Mouse (Mus musculus) liver, embryonic 15.5 days (tissue): ENCODE measurements around the gene Kif3b. TPM values are rescaled to one million over a fixed set of nuclear protein-coding genes. Genes with fewer than 3 reads are reported as not detected.

Source experiments
- ATAC-seq: fragments of 200-750 bp; cut with Nextera tagmentation; 2 replicates; pipeline ENCODE4 v1.8.0; 2017; ENCODE audit warnings: moderate number of reproducible peaks, mild to moderate bottlenecking, moderate library complexity; ENCODE audit not compliant: insufficient read depth
- H3K27ac ChIP-seq: fragments of 300-500 bp; sonication (generic); replicated peaks from 2 replicates; pipeline ENCODE4 v1.5.1; 2015; ENCODE audit warnings: mild to moderate bottlenecking, inconsistent platforms
- H3K27me3 ChIP-seq: fragments of 300-500 bp; sonication (generic); 2 replicates; pipeline ENCODE4 v1.6.1; 2015; ENCODE audit warnings: mild to moderate bottlenecking, inconsistent platforms
- H3K36me3 ChIP-seq: fragments of 300-500 bp; sonication (generic); replicated peaks from 2 replicates; pipeline ENCODE4 v1.6.1; 2015; ENCODE audit warnings: moderate library complexity, mild to moderate bottlenecking, inconsistent platforms
- H3K4me1 ChIP-seq: fragments of 300-500 bp; sonication (generic); replicated peaks from 2 replicates; pipeline ENCODE4 v1.6.1; 2015; ENCODE audit warnings: inconsistent platforms
- H3K4me2 ChIP-seq: fragments of 300-500 bp; sonication (generic); 2 replicates; pipeline ENCODE4 v1.6.1; 2015; ENCODE audit warnings: moderate library complexity, mild to moderate bottlenecking, inconsistent platforms
- H3K4me3 ChIP-seq: fragments of 300-500 bp; sonication (generic); replicated peaks from 2 replicates; pipeline ENCODE4 v1.5.1; 2015; ENCODE audit warnings: mild to moderate bottlenecking, inconsistent platforms
- H3K9ac ChIP-seq: fragments of 300-500 bp; sonication (generic); 2 replicates; pipeline ENCODE4 v1.6.1; 2015; ENCODE audit warnings: moderate library complexity, mild to moderate bottlenecking, inconsistent platforms
- H3K9me3 ChIP-seq: fragments of 300-500 bp; sonication (generic); replicated peaks from 2 replicates; pipeline ENCODE4 v1.6.1; 2016; ENCODE audit warnings: inconsistent platforms
- WGBS: fragments of 180-500 bp; shearing (Covaris S2); methylation state at CpG from one replicate; pipeline ENCODE4 v1.1.7; 2015; ENCODE audit warnings: mixed read lengths; ENCODE audit not compliant: insufficient replicate concordance; 5-methylcytosine and 5-hydroxymethylcytosine counted together
- polyA plus RNA-seq: library from polyadenylated mRNA; unstranded; fragments of >200 nt; fragmentation: Nextera tagmentation; extraction: Ambion mirVana; gene quantifications from 2 replicates; pipeline ENCODE4 v1.2.1, GENCODE M21; 2015

Gene Kif3b
- polyA plus RNA-seq, 1 experiment from 2014 or later = 1.4 TPM

DNA sequence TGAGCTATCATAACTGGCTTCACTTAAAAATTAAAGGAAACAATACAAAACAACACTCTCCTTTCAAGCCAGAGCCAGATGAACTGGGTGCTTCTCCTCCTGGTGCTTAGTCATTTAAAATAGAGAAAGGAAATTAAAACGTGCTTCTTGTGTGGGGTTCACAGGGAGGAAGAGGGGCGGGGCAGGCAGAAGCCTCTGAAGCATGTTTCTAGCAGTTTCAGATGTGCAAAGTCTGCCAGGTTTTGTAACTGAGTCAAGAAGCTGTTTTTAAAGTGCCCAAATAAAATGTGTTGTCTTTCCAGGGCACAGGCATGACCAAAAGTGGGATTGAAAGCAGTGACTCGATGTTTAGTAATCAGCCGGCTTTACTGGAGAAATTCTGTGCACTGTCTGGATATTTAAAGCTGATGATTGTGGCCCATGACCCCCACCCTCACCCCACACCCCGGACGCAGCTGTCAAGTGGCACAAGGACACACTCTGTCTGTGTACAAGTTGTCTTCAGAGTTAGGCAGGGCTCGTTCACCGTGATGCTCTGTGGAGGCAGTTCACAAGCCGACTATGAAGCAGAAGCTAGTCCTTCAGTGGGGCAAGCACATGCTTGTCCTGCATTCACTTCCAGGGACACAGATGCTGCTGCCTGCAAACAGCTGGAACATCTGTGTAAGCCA, 34.6 kb downstream of the Kif3b start:
- H3K27ac ChIP-seq = no peak overlapping the region
- no peak overlapping the region for H3K4me3 ChIP-seq
- no peak overlapping the region for H3K4me2 ChIP-seq
- no peaks in the 10 kb centered on the region for H3K9me3 ChIP-seq
- H3K27me3 ChIP-seq = no peaks in the 10 kb centered on the region
- no peak overlapping the region for H3K9ac ChIP-seq
- H3K36me3 ChIP-seq = peaks cover 42% of the 10 kb centered on the region; the same call in 1 of the 2 replicates
- ATAC-seq = no peak
- WGBS = 75% methylated on average over 9 of the region's 9 CpGs
- no peaks in the 10 kb centered on the region for H3K4me1 ChIP-seq

- no peak overlapping the region for H3K9ac ChIP-seq
- 85% methylated on average over 5 of the region's 5 CpGs for WGBS
- H3K4me1 ChIP-seq = peaks cover 34% of the 10 kb centered on the region
Measured at GRCm38 (mm10) chr2:153332271-153332670, 41.1 kb downstream of the Kif3b start.

DNA sequence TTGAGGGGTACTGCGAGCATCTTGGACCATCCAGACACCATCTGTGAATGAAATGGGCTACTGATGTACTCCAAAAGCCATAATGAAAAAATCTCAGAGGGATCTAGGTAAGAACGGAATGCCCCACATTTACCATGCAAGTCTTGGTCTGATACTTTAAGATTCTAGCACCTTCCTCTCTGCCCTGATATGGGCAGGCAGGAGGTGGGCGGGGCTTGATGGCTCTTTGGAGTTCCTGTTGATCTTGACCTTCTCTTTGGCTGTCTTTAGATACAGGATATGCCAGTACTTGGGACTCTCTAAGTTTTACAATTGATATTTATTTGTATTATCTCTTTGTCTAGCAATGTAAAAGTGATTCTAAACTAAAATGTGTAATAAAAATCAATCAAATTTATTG, 41.8 kb downstream of the Kif3b start:
- no peak overlapping the region for H3K9ac ChIP-seq
- H3K27me3 ChIP-seq = no peaks in the 10 kb centered on the region
- no peak for ATAC-seq
- no peaks in the 10 kb centered on the region for H3K9me3 ChIP-seq
- peaks cover 41% of the 10 kb centered on the region for H3K4me1 ChIP-seq
- H3K36me3 ChIP-seq = peaks cover 14% of the 10 kb centered on the region; the same call in 1 of the 2 replicates
- H3K27ac ChIP-seq = no peak overlapping the region
- no peak overlapping the region for H3K4me3 ChIP-seq
- no peak overlapping the region for H3K4me2 ChIP-seq
- 71% methylated on average over 3 of the region's 3 CpGs for WGBS

More at GRCm38 (mm10) chr2:153332271-153332670, 41.1 kb downstream of the Kif3b start:
- no peak overlapping the region for H3K4me3 ChIP-seq
- H3K9me3 ChIP-seq = no peaks in the 10 kb centered on the region
- H3K36me3 ChIP-seq = peaks cover 14% of the 10 kb centered on the region; the same call in 1 of the 2 replicates
- H3K27me3 ChIP-seq = no peaks in the 10 kb centered on the region
- ATAC-seq = no peak
- no peak overlapping the region for H3K4me2 ChIP-seq
- no peak overlapping the region for H3K27ac ChIP-seq

DNA sequence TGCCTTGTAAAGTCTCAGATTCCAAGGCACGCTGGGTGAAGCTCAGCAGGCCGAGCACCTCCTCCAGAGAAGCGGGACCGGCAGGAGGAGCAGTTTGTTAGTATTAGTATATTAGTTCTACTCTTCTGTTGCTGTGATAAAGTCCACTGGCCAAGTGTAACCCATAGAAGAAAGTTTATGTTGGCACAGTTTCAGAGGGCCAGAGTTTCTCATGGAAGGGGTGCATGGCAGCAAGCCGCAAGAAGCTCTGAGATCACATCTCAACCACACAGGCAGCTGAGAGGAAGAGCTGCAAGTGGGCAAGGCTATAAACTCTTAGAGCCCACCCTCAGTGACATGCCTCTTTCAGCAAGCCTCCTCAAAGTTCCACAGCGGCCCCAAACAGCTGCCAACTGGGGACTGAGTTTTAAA, 42.6 kb downstream of the Kif3b start:
- ATAC-seq = no peak
- no peak overlapping the region for H3K4me2 ChIP-seq
- no peaks in the 10 kb centered on the region for H3K27me3 ChIP-seq
- no peaks in the 10 kb centered on the region for H3K9me3 ChIP-seq
- peaks cover 10% of the 10 kb centered on the region; the same call in 1 of the 2 replicates for H3K36me3 ChIP-seq
- no peak overlapping the region for H3K4me3 ChIP-seq
- H3K9ac ChIP-seq = no peak overlapping the region
- 71% methylated on average over 6 of the region's 6 CpGs for WGBS
- peaks cover 42% of the 10 kb centered on the region for H3K4me1 ChIP-seq
- 0 out of 2 replicates have a peak overlapping the region, but pooled peaks have one; percentile 53 for H3K27ac ChIP-seq

GRCm38 (mm10) chr2:153334281-153334680, 43.1 kb downstream of the Kif3b start:
- Histone ChIP-seq H3K27ac (0 out of 2 replicates have a peak overlapping the region, but pooled peaks have one; percentile 53), H3K36me3 (peaks cover 10% of the 10 kb centered on the region; the same call in 1 of the 2 replicates), H3K4me3 (no peak overlapping the region), H3K27me3 (no peaks in the 10 kb centered on the region), H3K4me2 (no peak overlapping the region), H3K9ac (no peak overlapping the region), H3K4me1 (peaks cover 42% of the 10 kb centered on the region), H3K9me3 (no peaks in the 10 kb centered on the region)
- WGBS = 18% methylated on average over 3 of the region's 3 CpGs
- ATAC-seq = peak; percentile 78

DNA sequence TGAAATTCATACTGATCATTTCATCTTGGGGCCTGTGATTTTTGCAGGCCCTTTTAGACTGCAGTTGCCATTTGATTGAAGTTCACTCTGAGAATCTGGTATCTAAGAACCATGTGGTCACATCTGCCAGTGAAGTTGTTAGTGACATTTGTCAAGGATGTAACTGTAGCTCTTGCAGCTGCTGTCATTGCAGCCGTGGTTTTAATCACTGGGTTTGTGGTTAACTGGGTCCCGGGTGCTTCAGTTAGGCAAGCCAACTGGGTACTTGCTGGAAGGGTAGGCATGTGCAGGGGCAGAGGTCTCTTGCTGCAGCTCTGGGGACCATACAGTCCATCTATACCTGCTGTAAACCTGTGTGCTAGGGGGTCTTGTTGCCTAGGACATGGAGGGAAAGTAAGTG, 44.9 kb downstream of the Kif3b start:
- Histone ChIP-seq H3K4me2 (no peak overlapping the region), H3K9ac (no peak overlapping the region), H3K27me3 (no peaks in the 10 kb centered on the region), H3K36me3 (no peaks in the 10 kb centered on the region), H3K9me3 (no peaks in the 10 kb centered on the region), H3K4me1 (peaks cover 42% of the 10 kb centered on the region), H3K4me3 (no peak overlapping the region), H3K27ac (no peak overlapping the region)
- 16% methylated on average over 2 of the region's 2 CpGs for WGBS
- no peak for ATAC-seq

DNA sequence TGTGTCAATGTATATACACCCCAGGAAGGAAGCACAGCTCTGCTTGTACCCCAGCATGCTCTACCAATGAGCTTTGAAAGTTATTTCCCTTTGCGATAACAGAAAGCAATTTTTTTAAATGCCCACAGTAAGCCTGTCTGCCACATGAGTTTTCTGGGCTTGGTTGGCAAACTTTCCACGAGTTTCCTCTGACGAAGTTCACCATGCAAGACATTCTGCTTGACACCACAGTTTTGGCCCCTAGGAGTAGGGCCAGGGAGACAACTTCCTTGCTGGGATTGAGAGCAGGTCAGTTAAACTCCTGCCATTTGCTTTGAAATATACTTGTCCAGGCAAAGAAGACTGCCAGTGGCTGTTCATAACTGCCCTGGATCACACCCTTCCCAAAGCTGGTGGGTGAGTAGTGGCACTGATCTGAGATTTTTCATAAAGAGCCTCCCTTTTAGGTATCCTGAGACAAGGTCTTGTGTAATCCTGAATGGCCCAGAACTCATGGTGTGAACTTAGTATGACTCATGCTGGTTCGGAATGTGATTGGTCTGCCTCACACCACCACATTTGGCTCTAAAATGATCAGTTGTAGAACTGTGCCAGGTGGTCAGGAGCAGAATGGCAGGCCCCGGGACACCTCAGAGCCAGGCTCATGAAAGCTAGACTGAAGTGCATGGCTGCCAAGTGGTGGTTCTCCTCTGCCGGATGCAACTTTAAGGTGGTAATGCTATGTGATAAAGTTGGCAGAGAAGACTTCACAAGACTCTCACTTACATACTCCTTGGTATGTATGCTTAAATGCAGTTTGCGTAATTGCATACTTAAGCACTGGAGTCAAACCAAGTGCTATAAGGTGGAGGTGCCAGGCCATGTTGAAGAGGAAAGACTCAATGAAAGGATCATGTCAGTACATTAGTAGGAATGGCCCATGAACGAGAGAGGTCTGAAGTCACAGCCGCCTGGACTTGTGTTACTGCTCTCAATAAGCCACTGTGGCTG, 47.4 kb downstream of the Kif3b start:
- Histone ChIP-seq H3K4me1 (peaks cover 49% of the 10 kb centered on the region), H3K27ac (no peak overlapping the region), H3K9me3 (no peaks in the 10 kb centered on the region), H3K27me3 (no peaks in the 10 kb centered on the region), H3K4me2 (no peak overlapping the region), H3K4me3 (no peak overlapping the region), H3K36me3 (0 out of 2 replicates have a peak, but pooled peaks cover 10% of the 10 kb centered on the region), H3K9ac (no peak overlapping the region)
- ATAC-seq = no peak
- WGBS = 73% methylated on average over 9 of the region's 9 CpGs

- 65% methylated on average over 6 of the region's 6 CpGs for WGBS
- Histone ChIP-seq H3K27me3 (no peaks in the 10 kb centered on the region), H3K4me1 (peaks cover 43% of the 10 kb centered on the region), H3K4me2 (no peak overlapping the region), H3K27ac (peak overlapping the region; percentile 59), H3K4me3 (no peak overlapping the region), H3K9ac (no peak overlapping the region), H3K36me3 (0 out of 2 replicates have a peak, but pooled peaks cover 10% of the 10 kb centered on the region), H3K9me3 (no peaks in the 10 kb centered on the region)
- ATAC-seq = no peak
Measured at GRCm38 (mm10) chr2:153342166-153342565, 51.0 kb downstream of the Kif3b start.

DNA sequence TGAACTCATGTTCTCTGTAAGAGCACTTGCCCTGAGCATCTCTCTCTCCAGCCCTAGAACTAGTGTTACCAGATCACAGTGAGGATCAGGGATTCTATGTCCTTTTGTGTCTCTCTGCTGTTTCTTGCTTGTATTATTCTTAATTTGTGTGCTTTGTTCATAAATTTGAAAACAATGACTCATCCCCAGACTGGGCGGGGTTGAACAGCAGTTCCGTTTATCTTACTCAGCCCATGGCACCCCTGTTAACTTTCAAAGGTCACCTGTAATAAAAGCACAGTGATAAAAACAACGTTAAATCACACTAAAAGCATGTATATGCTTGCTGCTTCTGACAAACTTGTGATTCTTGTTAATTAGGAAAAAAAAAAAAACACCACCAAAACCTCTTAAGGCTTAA, 51.4 kb downstream of the Kif3b start:
- no peaks in the 10 kb centered on the region for H3K27me3 ChIP-seq
- WGBS = 14% methylated on average over 3 of the region's 3 CpGs
- H3K4me2 ChIP-seq = no peak overlapping the region
- H3K4me1 ChIP-seq = peaks cover 43% of the 10 kb centered on the region
- H3K9ac ChIP-seq = no peak overlapping the region
- H3K9me3 ChIP-seq = no peaks in the 10 kb centered on the region
- H3K27ac ChIP-seq = peak overlapping the region; percentile 59
- H3K4me3 ChIP-seq = no peak overlapping the region
- ATAC-seq = no peak
- H3K36me3 ChIP-seq = 0 out of 2 replicates have a peak, but pooled peaks cover 10% of the 10 kb centered on the region

GRCm38 (mm10) chr2:153343191-153343590, 52.0 kb downstream of the Kif3b start:
- ATAC-seq = no peak

DNA sequence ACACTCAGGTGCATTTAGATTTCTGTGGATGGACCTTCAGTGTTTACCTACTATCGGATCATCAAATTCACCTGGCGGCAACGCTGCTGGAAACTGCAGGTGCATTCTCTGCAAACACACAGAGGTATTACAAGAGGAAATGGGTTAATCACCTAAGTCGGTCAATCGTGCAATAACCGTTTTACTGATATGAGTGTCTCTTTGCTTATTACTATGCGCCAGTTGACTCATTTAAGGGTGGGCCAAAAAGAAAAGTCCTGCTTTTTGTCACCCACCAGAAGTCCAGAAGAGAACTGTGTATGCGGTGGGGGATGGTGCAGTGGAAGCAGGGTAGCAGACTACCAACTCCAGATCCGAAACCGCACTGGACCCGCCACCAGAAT, 53.8 kb downstream of the Kif3b start:
- Histone ChIP-seq H3K36me3 (0 out of 2 replicates have a peak, but pooled peaks cover 10% of the 10 kb centered on the region), H3K4me1 (peaks cover 58% of the 10 kb centered on the region), H3K9ac (peak overlapping the region; percentile 93), H3K9me3 (no peaks in the 10 kb centered on the region), H3K4me2 (peak overlapping the region; percentile 78), H3K27me3 (no peaks in the 10 kb centered on the region), H3K4me3 (peak overlapping the region; percentile 93), H3K27ac (peak overlapping the region; percentile 98)
- WGBS = 4% methylated on average over 11 of the region's 11 CpGs
- ATAC-seq = peak; percentile 2

More at GRCm38 (mm10) chr2:153343191-153343590, 52.0 kb downstream of the Kif3b start:
- Histone ChIP-seq H3K4me3 (no peak overlapping the region), H3K4me1 (peaks cover 42% of the 10 kb centered on the region), H3K36me3 (0 out of 2 replicates have a peak, but pooled peaks cover 10% of the 10 kb centered on the region), H3K9ac (no peak overlapping the region), H3K27ac (peak overlapping the region; percentile 98), H3K4me2 (no peak overlapping the region), H3K27me3 (no peaks in the 10 kb centered on the region), H3K9me3 (no peaks in the 10 kb centered on the region)
